Mouse (Mus musculus) spleen, adult 2 months (tissue): ENCODE measurements around the gene Zbtb11.

Source experiments
- CTCF ChIP-seq: fragments of 200-500 bp; IDR thresholded peaks from 2 replicates; pipeline ENCODE4 v1.5.1; 2011; ENCODE audit warnings: mild to moderate bottlenecking, inconsistent platforms; ENCODE audit not compliant: insufficient read depth, insufficient read length, insufficient replicate concordance; ENCODE audit errors: extremely low read depth
- POLR2A ChIP-seq: fragments of 200-500 bp; IDR thresholded peaks from 2 replicates; pipeline ENCODE4 v1.6.1; 2011; ENCODE audit warnings: low read depth, low read length, inconsistent platforms

- TF ChIP-seq CTCF (no peak), POLR2A (no peak)
Observed at GRCm38 (mm10) chr16:55933681-55934343, 39.9 kb upstream of the Zbtb11 start.
